Mouse (Mus musculus): Measurements from ENCODE around the gene Ascc1. TPM values are rescaled to one million over a fixed set of nuclear protein-coding genes. Genes with fewer than 3 reads are reported as not detected.

Ascc1 gene
- polyA plus RNA-seq, 2 experiments: 10.7 to 16.8 TPM

GRCm38 (mm10) chr10:60095558-60095957 is 93.0 kb downstream of the Ascc1 start:
- H3K9me3 ChIP-seq (ENCODE audit: control insufficient read depth, low read length): no peaks in the 10 kb centered on the region
- H3K4me3 ChIP-seq (ENCODE audit: insufficient read depth in 1 of 2, low read depth in 2 of 2, low read length in 2 of 2): no peak overlapping the region
- H3K4me2 ChIP-seq (ENCODE audit: low read depth): no peak overlapping the region
- DNase-seq (ENCODE audit: low read depth in 3 of 3, low spot score in 3 of 3) (no peak), ATAC-seq (ENCODE audit: insufficient read depth) (no peak)
- H3K36me3 ChIP-seq (replicated peaks; ENCODE audit: control insufficient read depth, insufficient read depth, low read depth): no peaks in the 10 kb centered on the region
- H3K4me1 ChIP-seq (replicated peaks; ENCODE audit: control insufficient read depth in 2 of 2, insufficient read depth in 2 of 2, low read length in 1 of 2): no peaks in the 10 kb centered on the region
- TF ChIP-seq EP300 (IDR thresholded peaks at IDR 0.05; ENCODE audit: low read depth) (no peak), CTCF (IDR thresholded peaks at IDR 0.05; ENCODE audit: low read depth) (no peak)
- no peak overlapping the region for H3K9ac ChIP-seq (replicated peaks)
- no peaks in the 10 kb centered on the region for H3K27me3 ChIP-seq (ENCODE audit: control insufficient read depth, insufficient read depth, low read length)
- no peak overlapping the region for H3K27ac ChIP-seq
- 76% methylated on average over 2 of the region's 2 CpGs for WGBS (ENCODE audit: insufficient replicate concordance)

GRCm38 (mm10) chr10:60096302-60096701 is 93.7 kb downstream of the Ascc1 start:
- Histone ChIP-seq H3K4me3 (ENCODE audit: insufficient read depth in 1 of 2, low read depth in 2 of 2, low read length in 2 of 2) (no peak overlapping the region), H3K4me2 (ENCODE audit: low read depth) (no peak overlapping the region), H3K27ac (no peak overlapping the region), H3K36me3 (replicated peaks; ENCODE audit: control insufficient read depth, insufficient read depth, low read depth) (no peaks in the 10 kb centered on the region), H3K4me1 (replicated peaks; ENCODE audit: control insufficient read depth in 2 of 2, insufficient read depth in 2 of 2, low read length in 1 of 2) (no peaks in the 10 kb centered on the region), H3K9ac (replicated peaks) (no peak overlapping the region), H3K9me3 (ENCODE audit: control insufficient read depth, low read length) (no peaks in the 10 kb centered on the region), H3K27me3 (ENCODE audit: control insufficient read depth, insufficient read depth, low read length) (no peaks in the 10 kb centered on the region)
- TF ChIP-seq EP300 (IDR thresholded peaks at IDR 0.05; ENCODE audit: low read depth) (no peak), CTCF (IDR thresholded peaks at IDR 0.05; ENCODE audit: low read depth) (no peak)
- ATAC-seq (ENCODE audit: insufficient read depth): no peak
- 63% methylated on average over 1 of the region's 1 CpGs for WGBS (ENCODE audit: insufficient replicate concordance)
- DNase-seq (ENCODE audit: low read depth in 3 of 3, low spot score in 3 of 3): no peak

GRCm38 (mm10) chr10:60097146-60097545 is 94.5 kb downstream of the Ascc1 start:
- H3K27ac ChIP-seq: no peak overlapping the region
- TF ChIP-seq CTCF (IDR thresholded peaks at IDR 0.05; ENCODE audit: low read depth) (no peak), EP300 (IDR thresholded peaks at IDR 0.05; ENCODE audit: low read depth) (no peak)
- 76% methylated on average over 9 of the region's 9 CpGs for WGBS (ENCODE audit: insufficient replicate concordance)
- H3K36me3 ChIP-seq (replicated peaks; ENCODE audit: control insufficient read depth, insufficient read depth, low read depth): no peaks in the 10 kb centered on the region
- no peaks in the 10 kb centered on the region for H3K9me3 ChIP-seq (ENCODE audit: control insufficient read depth, low read length)
- H3K4me3 ChIP-seq (ENCODE audit: insufficient read depth in 1 of 2, low read depth in 2 of 2, low read length in 2 of 2): no peak overlapping the region
- H3K9ac ChIP-seq (replicated peaks): no peak overlapping the region
- no peak overlapping the region for H3K4me2 ChIP-seq (ENCODE audit: low read depth)
- DNase-seq (ENCODE audit: low read depth in 3 of 3, low spot score in 3 of 3) (no peak), ATAC-seq (ENCODE audit: insufficient read depth) (no peak)
- no peaks in the 10 kb centered on the region for H3K4me1 ChIP-seq (replicated peaks; ENCODE audit: control insufficient read depth in 2 of 2, insufficient read depth in 2 of 2, low read length in 1 of 2)
- no peaks in the 10 kb centered on the region for H3K27me3 ChIP-seq (ENCODE audit: control insufficient read depth, insufficient read depth, low read length)

GRCm38 (mm10) chr10:60097774-60098173 is 95.2 kb downstream of the Ascc1 start:
- ATAC-seq (ENCODE audit: insufficient read depth): no peak
- no peak for DNase-seq (ENCODE audit: low read depth in 3 of 3, low spot score in 3 of 3)
- no peak for TF ChIP-seq EP300 (IDR thresholded peaks at IDR 0.05; ENCODE audit: low read depth)
- TF ChIP-seq CTCF (IDR thresholded peaks at IDR 0.05; ENCODE audit: low read depth): no peak
- no peaks in the 10 kb centered on the region for H3K27me3 ChIP-seq (ENCODE audit: control insufficient read depth, insufficient read depth, low read length)
- 77% methylated on average over 5 of the region's 5 CpGs for WGBS (ENCODE audit: insufficient replicate concordance)
- H3K27ac ChIP-seq: no peak overlapping the region
- no peaks in the 10 kb centered on the region for H3K9me3 ChIP-seq (ENCODE audit: control insufficient read depth, low read length)
- H3K4me1 ChIP-seq (replicated peaks; ENCODE audit: control insufficient read depth in 2 of 2, insufficient read depth in 2 of 2, low read length in 1 of 2): no peaks in the 10 kb centered on the region
- H3K4me2 ChIP-seq (ENCODE audit: low read depth): no peak overlapping the region
- no peak overlapping the region for H3K4me3 ChIP-seq (ENCODE audit: insufficient read depth in 1 of 2, low read depth in 2 of 2, low read length in 2 of 2)
- H3K36me3 ChIP-seq (replicated peaks; ENCODE audit: control insufficient read depth, insufficient read depth, low read depth): no peaks in the 10 kb centered on the region
- no peak overlapping the region for H3K9ac ChIP-seq (replicated peaks)

- H3K4me3 ChIP-seq (ENCODE audit: insufficient read depth in 1 of 2, low read depth in 2 of 2, low read length in 2 of 2): no peak overlapping the region
- H3K27me3 ChIP-seq (ENCODE audit: control insufficient read depth, insufficient read depth, low read length): peaks cover 55% of the 10 kb centered on the region
- no peaks in the 10 kb centered on the region for H3K4me1 ChIP-seq (replicated peaks; ENCODE audit: control insufficient read depth in 2 of 2, insufficient read depth in 2 of 2, low read length in 1 of 2)
- no peak for ATAC-seq (ENCODE audit: insufficient read depth)
- no peak for TF ChIP-seq CTCF (IDR thresholded peaks at IDR 0.05; ENCODE audit: low read depth)
- TF ChIP-seq EP300 (IDR thresholded peaks at IDR 0.05; ENCODE audit: low read depth): no peak
- DNase-seq (ENCODE audit: low read depth in 3 of 3, low spot score in 3 of 3): no peak
- H3K36me3 ChIP-seq (replicated peaks; ENCODE audit: control insufficient read depth, insufficient read depth, low read depth): no peaks in the 10 kb centered on the region
- H3K4me2 ChIP-seq (ENCODE audit: low read depth): no peak overlapping the region
- H3K27ac ChIP-seq: no peak overlapping the region
- no peak overlapping the region for H3K9ac ChIP-seq (replicated peaks)
- WGBS (ENCODE audit: insufficient replicate concordance): 24% methylated on average over 20 of the region's 20 CpGs
- no peaks in the 10 kb centered on the region for H3K9me3 ChIP-seq (ENCODE audit: control insufficient read depth, low read length)
Observed at GRCm38 (mm10) chr10:60105391-60106145, 103.0 kb downstream of the Ascc1 start.

All from liver, embryonic 14.5 days (tissue).